Mouse (Mus musculus) MEL (cell line): Measurements from ENCODE around the gene Grip1. TPM values are rescaled to one million over a fixed set of nuclear protein-coding genes. Genes with fewer than 3 reads are reported as not detected.

Experiments used
- DNase-seq: peaks from one replicate; pipeline ENCODE4 v3.0.0; 2011; ENCODE audit warnings: low read depth, low spot score
- H3K27ac ChIP-seq: 2 replicates; pipeline ENCODE4 v1.5.1; 2012; ENCODE audit warnings: low read depth, mild to moderate bottlenecking, control low read depth, low read length, moderate library complexity; ENCODE audit not compliant: control insufficient read depth
- H3K27me3 ChIP-seq, 2 experiments: fragments of 150-350 bp in 1 of 2; sonication (generic) in 1 of 2; 2 replicates each; pipeline ENCODE4 v1.6.1; 2012; ENCODE audit warnings: low read length in 2 of 2, mild to moderate bottlenecking in 2 of 2, improper control_type of control experiment in 1 of 2, moderate library complexity in 1 of 2; ENCODE audit not compliant: insufficient read depth in 2 of 2, control insufficient read depth in 1 of 2
- H3K36me3 ChIP-seq, 2 experiments: 2 replicates each; pipeline ENCODE4 v1.6.1; 2012 to 2014; ENCODE audit warnings: low read length in 2 of 2, improper control_type of control experiment in 1 of 2, inconsistent platforms in 1 of 2, mild to moderate bottlenecking in 1 of 2; ENCODE audit not compliant: insufficient read depth in 2 of 2, control insufficient read depth in 1 of 2
- H3K4me1 ChIP-seq, 2 experiments: fragments of 150-350 bp in 1 of 2; sonication (generic) in 1 of 2; 2 replicates each; pipeline ENCODE4 v1.6.1; 2012; ENCODE audit warnings: low read length in 2 of 2, improper control_type of control experiment in 1 of 2, mild to moderate bottlenecking in 1 of 2; ENCODE audit not compliant: insufficient read depth in 2 of 2, control insufficient read depth in 1 of 2
- H3K4me3 ChIP-seq, 2 experiments: fragments of 150-350 bp in 1 of 2; sonication (generic) in 1 of 2; 2 replicates each; pipeline ENCODE4 v1.5.1; 2012; ENCODE audit warnings: low read depth in 2 of 2, low read length in 2 of 2, mild to moderate bottlenecking in 2 of 2, moderate library complexity in 2 of 2, control low read depth in 1 of 2, improper control_type of control experiment in 1 of 2; ENCODE audit not compliant: control insufficient read depth in 1 of 2, insufficient read depth in 1 of 2
- H3K79me2 ChIP-seq: 2 replicates; pipeline ENCODE4 v1.6.1; 2012; ENCODE audit warnings: mild to moderate bottlenecking, low read length, moderate library complexity; ENCODE audit not compliant: control insufficient read depth, poor library complexity, insufficient read depth
- H3K9ac ChIP-seq: 2 replicates; pipeline ENCODE4 v1.6.1; 2012; ENCODE audit warnings: low read depth, mild to moderate bottlenecking, control low read depth, low read length, moderate library complexity; ENCODE audit not compliant: control insufficient read depth, poor library complexity, severe bottlenecking
- H3K9me3 ChIP-seq: fragments of 150-350 bp; sonication (generic); replicated peaks from 2 replicates; pipeline ENCODE4 v1.6.1; 2012; ENCODE audit warnings: mild to moderate bottlenecking, low read length, improper control_type of control experiment, moderate library complexity; ENCODE audit not compliant: insufficient read depth
- ELF1 ChIP-seq: IDR thresholded peaks from 2 replicates; pipeline ENCODE4 v1.6.1; 2014; ENCODE audit warnings: low read depth, mild to moderate bottlenecking, inconsistent platforms, low read length, improper control_type of control experiment, moderate library complexity
- ETS1 ChIP-seq: IDR thresholded peaks from 2 replicates; pipeline ENCODE4 v1.6.1; 2012; ENCODE audit warnings: low read depth, mild to moderate bottlenecking, inconsistent platforms, low read length, improper control_type of control experiment, moderate library complexity
- GABPA ChIP-seq: IDR thresholded peaks from 2 replicates; pipeline ENCODE4 v1.6.1; 2012; ENCODE audit warnings: low read depth, mild to moderate bottlenecking, inconsistent platforms, low read length, improper control_type of control experiment, moderate library complexity
- HCFC1 ChIP-seq: IDR thresholded peaks from 2 replicates; pipeline ENCODE4 v1.6.1; 2012; ENCODE audit warnings: low read depth, mild to moderate bottlenecking, inconsistent platforms, low read length, improper control_type of control experiment, moderate library complexity
- MAFK ChIP-seq: IDR thresholded peaks from 2 replicates; pipeline ENCODE4 v1.6.1; 2011; ENCODE audit warnings: low read depth, mild to moderate bottlenecking, low read length, improper control_type of control experiment, borderline replicate concordance
- MAX ChIP-seq: IDR thresholded peaks from 2 replicates; pipeline ENCODE4 v1.6.1; 2011; ENCODE audit warnings: low read length, improper control_type of control experiment
- MAZ ChIP-seq: IDR thresholded peaks from 2 replicates; pipeline ENCODE4 v1.6.1; 2012; ENCODE audit warnings: low read depth, mild to moderate bottlenecking, inconsistent platforms, low read length, improper control_type of control experiment
- MYC ChIP-seq: IDR thresholded peaks from 2 replicates; pipeline ENCODE4 v1.6.1; 2011; ENCODE audit warnings: low read depth, mild to moderate bottlenecking, low read length, improper control_type of control experiment, moderate library complexity
- NELFE ChIP-seq: IDR thresholded peaks from 2 replicates; pipeline ENCODE4 v1.6.1; 2011; ENCODE audit warnings: low read depth, low read length, improper control_type of control experiment
- NRF1 ChIP-seq: IDR thresholded peaks from 2 replicates; pipeline ENCODE4 v1.6.1; 2014; ENCODE audit warnings: low read depth, mild to moderate bottlenecking, inconsistent platforms, low read length, improper control_type of control experiment, moderate library complexity; ENCODE audit not compliant: poor library complexity, insufficient read depth, severe bottlenecking
- POLR2AphosphoS5 ChIP-seq: IDR thresholded peaks from 2 replicates; pipeline ENCODE4 v1.6.1; 2012; ENCODE audit warnings: low read depth, borderline replicate concordance, mild to moderate bottlenecking, inconsistent platforms, low read length, moderate library complexity, mixed read lengths
- RCOR1 ChIP-seq: IDR thresholded peaks from 2 replicates; pipeline ENCODE4 v1.6.1; 2012; ENCODE audit warnings: low read depth, mild to moderate bottlenecking, inconsistent platforms, low read length, improper control_type of control experiment
- SIN3A ChIP-seq: IDR thresholded peaks from 2 replicates; pipeline ENCODE4 v1.6.1; 2012; ENCODE audit warnings: low read length, improper control_type of control experiment, inconsistent platforms
- SMC3 ChIP-seq: IDR thresholded peaks from 2 replicates; pipeline ENCODE4 v1.6.1; 2011; ENCODE audit warnings: low read depth, low read length, improper control_type of control experiment
- TAL1 ChIP-seq: IDR thresholded peaks from 2 replicates; pipeline ENCODE4 v1.6.1; 2012; ENCODE audit warnings: mild to moderate bottlenecking, inconsistent platforms, low read length, moderate library complexity, mixed read lengths
- TBP ChIP-seq: IDR thresholded peaks from 2 replicates; pipeline ENCODE4 v1.8.0; 2011; ENCODE audit warnings: low read depth, low read length, improper control_type of control experiment
- TCF12 ChIP-seq: IDR thresholded peaks from 2 replicates; pipeline ENCODE4 v1.6.1; 2014; ENCODE audit warnings: low read depth, mild to moderate bottlenecking, inconsistent platforms, low read length, improper control_type of control experiment, moderate library complexity
- UBTF ChIP-seq: IDR thresholded peaks from 2 replicates; pipeline ENCODE4 v1.6.1; 2012; ENCODE audit warnings: low read depth, mild to moderate bottlenecking, inconsistent platforms, low read length, improper control_type of control experiment, moderate library complexity, borderline replicate concordance; ENCODE audit not compliant: insufficient read depth
- USF1 ChIP-seq: IDR thresholded peaks from 2 replicates; pipeline ENCODE4 v1.6.1; 2014; ENCODE audit warnings: low read depth, mild to moderate bottlenecking, inconsistent platforms, low read length, improper control_type of control experiment, moderate library complexity
- ZC3H11A ChIP-seq: IDR thresholded peaks from 2 replicates; pipeline ENCODE4 v1.6.1; 2012; ENCODE audit warnings: low read depth, mild to moderate bottlenecking, inconsistent platforms, low read length, improper control_type of control experiment
- ZMIZ1 ChIP-seq: IDR thresholded peaks from 2 replicates; pipeline ENCODE4 v1.6.1; 2012; ENCODE audit warnings: low read depth, mild to moderate bottlenecking, inconsistent platforms, low read length, improper control_type of control experiment, moderate library complexity
- polyA plus RNA-seq, 2 experiments: library from polyadenylated mRNA; stranded (reverse) in 1 of 2; unstranded in 1 of 2; fragments of >175 nt in 1 of 2; fragments of >200 nt in 1 of 2; gene quantifications; 2 replicates each; pipeline versions ENCODE4 v1.2.1 to v1.2.4; 2012; ENCODE audit warnings: low replicate concordance in 2 of 2, low read depth in 1 of 2; ENCODE audit not compliant: insufficient read length in 2 of 2, insufficient read depth in 1 of 2, missing spikeins in 1 of 2
- total RNA-seq: library from RNA; depleted of rRNA; stranded (reverse); fragments of 300-350 nt; gene quantifications from 2 replicates; pipeline ENCODE4 v1.2.3, GENCODE M21; 2012

Gene Grip1
- total and polyA plus RNA-seq, 3 experiments: 0.04 TPM; not detected in 2

DNA sequence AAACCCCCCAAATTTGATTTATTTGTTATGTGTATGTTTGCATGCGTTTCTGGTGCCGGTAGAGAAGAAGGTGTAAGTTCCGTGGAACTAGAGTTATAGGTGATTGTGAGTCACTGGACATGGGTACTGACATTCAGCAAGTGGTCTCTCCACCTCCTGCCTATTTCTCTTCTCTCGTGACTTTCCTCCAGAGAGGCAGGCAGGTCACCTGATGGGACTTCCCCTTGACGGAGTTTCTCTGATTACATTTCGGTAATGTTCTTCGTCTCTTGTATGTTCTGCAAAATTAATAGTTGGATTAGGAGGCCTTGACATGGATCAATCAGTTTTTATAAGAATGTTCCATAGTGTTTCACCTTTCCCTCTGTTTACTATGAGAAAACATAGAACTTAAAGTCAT lies 23.4 kb upstream of the Grip1 start:
- Histone ChIP-seq H3K4me1 (no peaks in the 10 kb centered on the region), H3K4me3 (no peak overlapping the region), H3K36me3 (no peaks in the 10 kb centered on the region), H3K9ac (no peak overlapping the region), H3K27me3 (no peaks in the 10 kb centered on the region), H3K27ac (no peak overlapping the region), H3K9me3 (no peaks in the 10 kb centered on the region), H3K79me2 (no peaks in the 10 kb centered on the region)
- TF ChIP-seq POLR2AphosphoS5 (no peak), ETS1 (no peak), MAFK (no peak), TBP (no peak), TCF12 (no peak), TAL1 (no peak), NELFE (no peak), MYC (no peak), UBTF (no peak), ZC3H11A (no peak), ZMIZ1 (no peak), ELF1 (no peak), GABPA (no peak), SIN3A (no peak), RCOR1 (no peak), MAX (no peak)
- no peak for DNase-seq

GRCm38 (mm10) chr10:119431801-119432200 lies 21.8 kb upstream of the Grip1 start:
- Histone ChIP-seq H3K79me2 (no peaks in the 10 kb centered on the region), H3K4me1 (no peaks in the 10 kb centered on the region), H3K36me3 (no peaks in the 10 kb centered on the region), H3K9ac (no peak overlapping the region), H3K27me3 (no peaks in the 10 kb centered on the region), H3K27ac (no peak overlapping the region), H3K9me3 (no peaks in the 10 kb centered on the region), H3K4me3 (no peak overlapping the region)
- no peak for TF ChIP-seq ETS1
- no peak for TF ChIP-seq MAZ
- TF ChIP-seq SMC3: no peak
- no peak for TF ChIP-seq RCOR1
- no peak for TF ChIP-seq USF1
- TF ChIP-seq TCF12: no peak
- TF ChIP-seq NRF1: no peak
- no peak for TF ChIP-seq HCFC1
- no peak for TF ChIP-seq SIN3A
- no peak for DNase-seq
